Mouse (Mus musculus): ENCODE data around the gene Gzmg. TPM values are rescaled to one million over a fixed set of nuclear protein-coding genes. Genes with fewer than 3 reads are reported as not detected.
"Not testable (repeated sequence)": the region's sequence is repeated elsewhere in the genome, so short reads cannot be mapped to it uniquely, and the experiment has no call there.

Gene Gzmg
- polyA plus RNA-seq (2021) = 5.3 TPM

DNA sequence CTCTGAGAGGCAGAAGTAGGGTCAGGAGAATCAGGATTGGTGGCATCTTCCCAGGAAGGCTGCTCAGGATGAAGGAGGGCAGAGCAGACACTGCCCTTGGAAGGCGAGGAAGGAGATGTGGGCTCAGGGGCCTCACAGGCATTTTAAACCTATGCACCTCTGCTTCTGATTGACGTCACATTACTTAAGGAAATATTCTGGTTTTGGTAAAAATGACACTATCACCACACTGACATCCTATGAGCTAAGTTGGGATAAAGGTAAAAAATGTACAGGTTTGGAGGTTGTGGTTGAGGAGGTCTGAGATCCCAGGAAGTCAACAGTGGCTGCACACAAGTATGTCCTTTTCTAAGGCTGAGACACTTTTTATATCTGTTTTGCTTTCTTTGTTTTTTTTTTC, at the start of gene Gzmg:
TSS of gene Gzmg (minus strand) at position 101 of the 400 bp plus-strand sequence.
- DNase-seq (ENCODE audit: low read depth, low spot score); in situ Hi-C loops (cut with MboI; ENCODE audit: low pct_unique_long_range_greater_than_20kb); POLR2A ChIA-PET; CTCF ChIA-PET; H3K27me3 ChIP-seq; ATAC-seq: not testable (repeated sequence)

GRCm38 (mm10) chr14:56205613-56206012, 46.2 kb upstream of the Gzmg start:
- CTCF ChIA-PET = interaction anchor here (1.9 kb wide), 1 partner anchor 19 kb away, joined by 8 read pairs; no protein-coding TSS in a partner anchor
- in situ Hi-C loops (cut with MboI; ENCODE audit: low pct_unique_long_range_greater_than_20kb) = loop anchor here (10.0 kb wide), 1 partner anchor 99 kb away; no protein-coding TSS in a partner anchor
- no peak for TF ChIP-seq CTCF (IDR thresholded peaks at IDR 0.05)
- ATAC-seq (no peak), DNase-seq (ENCODE audit: low read depth, low spot score) (no peak)
- H3K27me3 ChIP-seq = no peaks in the 10 kb centered on the region
- POLR2A ChIA-PET = no interaction called here

DNA sequence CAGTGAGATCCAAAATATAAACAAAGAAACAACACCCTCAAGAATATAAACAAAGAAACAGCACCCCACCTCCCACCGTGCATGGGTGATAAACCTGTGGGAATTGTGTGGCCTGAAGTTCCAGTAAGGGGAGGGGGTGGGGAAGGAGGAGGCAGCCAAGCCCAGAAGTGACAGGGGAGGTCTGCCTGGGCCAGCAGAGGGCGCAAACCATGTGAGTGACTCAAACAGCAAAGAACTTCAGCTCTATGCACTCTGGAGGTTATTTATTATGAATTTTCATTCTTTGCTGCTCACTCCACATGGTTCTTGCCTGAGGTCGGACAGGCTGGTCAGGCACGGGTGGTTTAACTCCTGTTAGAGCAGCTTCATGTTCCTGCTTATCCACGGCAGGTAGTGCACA, 45.6 kb upstream of the Gzmg start:
- CTCF ChIA-PET = interaction anchor here (1.9 kb wide), 1 partner anchor 19 kb away, joined by 8 read pairs; no protein-coding TSS in a partner anchor
- DNase-seq (ENCODE audit: low read depth, low spot score); POLR2A ChIA-PET; H3K27me3 ChIP-seq: not testable (repeated sequence)
- in situ Hi-C loops (cut with MboI; ENCODE audit: low pct_unique_long_range_greater_than_20kb) = loop anchor here (10.0 kb wide), 1 partner anchor 100 kb away; no protein-coding TSS in a partner anchor
- ATAC-seq = peak; percentile 39
- peak; percentile 48 for TF ChIP-seq CTCF (IDR thresholded peaks at IDR 0.05)

DNA sequence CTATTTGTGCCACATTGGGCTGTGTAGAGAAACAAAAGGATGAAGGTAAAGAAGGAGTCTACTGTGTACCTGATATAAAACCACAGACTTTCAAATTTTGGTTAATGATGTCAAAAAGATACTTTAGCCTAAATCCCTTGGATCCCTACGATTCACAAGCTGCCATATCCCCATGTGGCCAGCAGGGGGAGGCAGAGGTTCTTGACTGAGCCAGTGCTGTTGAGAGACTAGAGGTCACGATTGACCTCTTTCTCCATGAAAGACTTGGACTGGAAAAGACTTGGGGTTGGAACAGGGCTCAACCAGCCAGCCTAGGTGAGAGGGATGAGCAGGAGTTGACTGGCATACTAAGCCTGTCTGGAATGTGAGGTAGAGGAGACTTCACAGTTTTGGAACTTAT, 44.6 kb upstream of the Gzmg start:
- peak; percentile 88 for TF ChIP-seq CTCF (IDR thresholded peaks at IDR 0.05)
- POLR2A ChIA-PET = no interaction called here

GRCm38 (mm10) chr14:56186946-56187345, 27.6 kb upstream of the Gzmg start:
- no peak for DNase-seq (ENCODE audit: low read depth, low spot score)
- no peak for ATAC-seq
- peak; percentile 21 for TF ChIP-seq CTCF (IDR thresholded peaks at IDR 0.05)
- in situ Hi-C loops (cut with MboI; ENCODE audit: low pct_unique_long_range_greater_than_20kb) = no loop called here
- H3K27me3 ChIP-seq = peaks cover 3% of the 10 kb centered on the region
- CTCF ChIA-PET = interaction anchor here (1.3 to 2.7 kb wide), 2 partner anchors 9 to 18 kb away, joined by 5 to 8 read pairs; no protein-coding TSS in a partner anchor
- POLR2A ChIA-PET = no interaction called here

More for the DNA sequence above, 44.6 kb upstream of the Gzmg start:
- in situ Hi-C loops (cut with MboI; ENCODE audit: low pct_unique_long_range_greater_than_20kb) = loop anchor here (10.0 kb wide), 1 partner anchor 101 kb away; no protein-coding TSS in a partner anchor
- no peak for ATAC-seq
- CTCF ChIA-PET = interaction anchor here (0.8 to 1.9 kb wide), 2 partner anchors 18 to 264 kb away, joined by 3 to 8 read pairs; no protein-coding TSS in a partner anchor
- DNase-seq (ENCODE audit: low read depth, low spot score) = no peak
- no peaks in the 10 kb centered on the region for H3K27me3 ChIP-seq

DNA sequence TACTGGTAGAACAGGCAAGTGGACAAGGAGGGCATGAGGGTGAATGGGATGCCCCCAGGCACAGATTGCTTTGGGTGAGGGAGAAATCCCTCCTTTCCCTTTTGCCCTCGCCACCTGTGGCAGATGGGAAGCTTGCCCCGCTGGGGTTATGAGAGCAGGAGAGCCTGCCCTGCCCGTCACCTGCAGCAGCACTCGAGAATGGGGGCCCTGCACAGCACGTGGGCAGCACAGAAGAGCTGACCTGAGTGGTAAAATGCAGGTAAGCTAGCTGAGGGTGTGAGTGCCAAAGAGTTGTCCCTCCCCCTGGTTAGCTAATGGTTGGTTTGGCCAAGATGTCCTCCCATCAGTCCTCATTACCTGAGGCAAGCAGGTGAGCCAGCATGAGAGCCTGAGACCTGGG, 27.1 kb upstream of the Gzmg start:
- POLR2A ChIA-PET = no interaction called here
- TF ChIP-seq CTCF (IDR thresholded peaks at IDR 0.05) = no peak
- H3K27me3 ChIP-seq = peaks cover 3% of the 10 kb centered on the region
- ATAC-seq (no peak), DNase-seq (ENCODE audit: low read depth, low spot score) (no peak)
- CTCF ChIA-PET = interaction anchor here (1.3 to 2.7 kb wide), 2 partner anchors 9 to 18 kb away, joined by 5 to 8 read pairs; no protein-coding TSS in a partner anchor
- in situ Hi-C loops (cut with MboI; ENCODE audit: low pct_unique_long_range_greater_than_20kb) = no loop called here

DNA sequence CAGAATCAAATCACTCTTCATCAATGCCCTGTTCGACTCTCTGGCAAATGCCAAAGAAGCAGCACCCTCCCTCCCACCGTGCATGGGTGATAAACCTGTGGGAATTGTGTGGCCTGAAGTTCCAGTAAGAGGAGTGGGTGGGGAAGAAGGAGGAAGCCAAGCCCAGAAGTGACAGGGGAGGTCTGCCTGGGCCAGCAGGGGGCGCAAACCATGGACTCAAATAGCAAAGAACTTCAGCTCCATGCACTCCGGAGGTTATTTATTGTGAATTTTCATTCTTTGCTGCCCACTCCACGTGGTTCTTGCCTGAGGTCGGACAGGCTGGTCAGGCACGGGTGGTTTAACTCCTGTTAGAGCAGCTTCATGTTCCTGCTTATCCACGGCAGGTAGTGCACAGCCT, 18.3 kb upstream of the Gzmg start:
- ATAC-seq; POLR2A ChIA-PET; in situ Hi-C loops (cut with MboI; ENCODE audit: low pct_unique_long_range_greater_than_20kb); DNase-seq (ENCODE audit: low read depth, low spot score): not testable (repeated sequence)
- CTCF ChIA-PET = interaction anchor here (1.1 to 1.5 kb wide), 2 partner anchors 9 to 25 kb away, joined by 3 to 5 read pairs; no protein-coding TSS in a partner anchor
- peaks cover 16% of the 10 kb centered on the region for H3K27me3 ChIP-seq
- peak; percentile 48 for TF ChIP-seq CTCF (IDR thresholded peaks at IDR 0.05)

GRCm38 (mm10) chr14:56174499-56174898, 15.1 kb upstream of the Gzmg start, which contains the start of gene Gzmn:
TSS of gene Gzmn (minus strand) at chr14:56174599.
- in situ Hi-C loops (cut with MboI; ENCODE audit: low pct_unique_long_range_greater_than_20kb) = no loop called here
- CTCF ChIA-PET = no interaction called here
- no peak for TF ChIP-seq CTCF (IDR thresholded peaks at IDR 0.05)
- ATAC-seq (no peak), DNase-seq (ENCODE audit: low read depth, low spot score) (no peak)
- POLR2A ChIA-PET = no interaction called here
- H3K27me3 ChIP-seq = peaks cover 16% of the 10 kb centered on the region

DNA sequence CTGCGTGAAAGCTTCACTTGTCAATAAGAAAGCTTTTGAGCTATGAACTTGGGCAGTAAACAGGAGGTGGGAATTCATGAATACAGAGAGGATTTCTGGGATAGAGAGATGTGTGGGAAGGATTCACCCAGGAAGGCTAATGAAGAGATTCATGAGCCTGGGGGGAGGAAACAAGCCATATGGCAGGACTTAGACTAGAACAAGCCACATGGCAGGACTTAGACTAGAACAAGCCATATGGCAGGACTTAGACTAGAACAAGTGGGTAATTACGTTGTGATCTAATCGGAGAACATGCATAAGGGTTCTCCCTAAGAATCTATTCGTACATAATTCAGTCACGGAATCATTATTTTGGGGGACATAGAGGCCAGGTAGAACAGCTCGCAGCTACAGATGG, 14.0 kb upstream of the Gzmg start:
- peaks cover 16% of the 10 kb centered on the region for H3K27me3 ChIP-seq
- in situ Hi-C loops (cut with MboI; ENCODE audit: low pct_unique_long_range_greater_than_20kb) = no loop called here
- POLR2A ChIA-PET = no interaction called here
- ATAC-seq (no peak), DNase-seq (ENCODE audit: low read depth, low spot score) (no peak)
- CTCF ChIA-PET = interaction anchor here (1.6 kb wide), 1 partner anchor 179 kb away, joined by 3 read pairs; no protein-coding TSS in a partner anchor
- no peak for TF ChIP-seq CTCF (IDR thresholded peaks at IDR 0.05)

DNA sequence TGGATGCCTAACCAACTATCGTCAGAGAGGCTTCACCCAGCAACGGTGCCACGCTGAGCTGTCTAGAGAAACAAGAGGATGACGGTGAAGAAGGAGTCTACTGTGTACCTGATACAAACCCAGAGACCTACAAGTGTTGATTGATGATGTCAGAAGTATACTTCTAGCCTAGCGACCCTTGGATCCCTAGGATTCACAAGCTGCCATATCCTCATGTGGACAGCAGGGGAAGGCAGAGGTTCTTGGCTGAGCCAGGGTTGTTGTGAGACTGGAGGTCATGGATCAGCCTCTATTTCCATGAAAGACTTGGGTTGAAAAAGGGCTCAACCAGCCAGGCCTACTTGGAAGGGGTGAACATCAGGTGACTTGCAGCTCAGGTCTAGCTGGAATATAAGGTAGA, 13.4 kb upstream of the Gzmg start:
- no peak for ATAC-seq
- no peak for TF ChIP-seq CTCF (IDR thresholded peaks at IDR 0.05)
- POLR2A ChIA-PET = no interaction called here
- CTCF ChIA-PET = interaction anchor here (1.6 kb wide), 1 partner anchor 179 kb away, joined by 3 read pairs; no protein-coding TSS in a partner anchor
- no peak for DNase-seq (ENCODE audit: low read depth, low spot score)
- H3K27me3 ChIP-seq = peaks cover 16% of the 10 kb centered on the region
- in situ Hi-C loops (cut with MboI; ENCODE audit: low pct_unique_long_range_greater_than_20kb) = no loop called here

DNA sequence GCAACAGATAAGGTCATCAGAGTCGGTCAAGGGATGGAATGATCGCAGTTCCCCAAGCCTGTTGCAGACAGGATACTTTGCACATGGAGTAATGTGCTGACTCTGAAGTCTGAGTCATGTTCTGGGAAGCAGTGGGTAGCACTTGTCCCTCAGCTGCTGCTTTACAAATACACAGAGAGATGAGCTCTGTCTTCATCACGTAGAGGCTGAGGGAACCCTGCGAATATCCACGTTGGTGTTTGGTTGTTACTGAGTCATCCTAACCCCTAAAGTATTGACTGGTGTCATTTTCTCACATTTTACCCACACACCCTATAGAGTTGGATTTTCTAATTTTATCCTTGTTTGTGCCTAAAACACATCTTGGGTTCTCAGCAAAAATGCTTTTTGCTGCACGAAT, 8.6 kb upstream of the Gzmg start:
- TF ChIP-seq CTCF (IDR thresholded peaks at IDR 0.05) = no peak
- CTCF ChIA-PET = interaction anchor here (1.1 kb wide), 1 partner anchor 8 kb away, joined by 3 read pairs; no protein-coding TSS in a partner anchor
- POLR2A ChIA-PET = interaction anchor here (1.3 kb wide), 1 partner anchor 12 kb away, joined by 3 read pairs; no protein-coding TSS in a partner anchor

More for the DNA sequence above, 8.6 kb upstream of the Gzmg start:
- no peak for DNase-seq (ENCODE audit: low read depth, low spot score)
- no peaks in the 10 kb centered on the region for H3K27me3 ChIP-seq
- no peak for ATAC-seq
- in situ Hi-C loops (cut with MboI; ENCODE audit: low pct_unique_long_range_greater_than_20kb) = no loop called here
